Mouse (Mus musculus) small intestine, adult 2 months (tissue): ENCODE measurements around the gene Gpr18.

Experiments used
- CTCF ChIP-seq: fragments of 200-500 bp; IDR thresholded peaks from 2 replicates; pipeline ENCODE4 v1.5.1; 2012; ENCODE audit warnings: low read depth, mild to moderate bottlenecking, control low read depth, inconsistent platforms, low read length, moderate library complexity, mixed read lengths; ENCODE audit not compliant: insufficient replicate concordance, insufficient read length; ENCODE audit errors: extremely low read depth
- POLR2A ChIP-seq: fragments of 200-500 bp; IDR thresholded peaks from 2 replicates; pipeline ENCODE4 v1.6.1; 2012; ENCODE audit warnings: low read depth, mild to moderate bottlenecking, control low read depth, inconsistent platforms, low read length, moderate library complexity

DNA sequence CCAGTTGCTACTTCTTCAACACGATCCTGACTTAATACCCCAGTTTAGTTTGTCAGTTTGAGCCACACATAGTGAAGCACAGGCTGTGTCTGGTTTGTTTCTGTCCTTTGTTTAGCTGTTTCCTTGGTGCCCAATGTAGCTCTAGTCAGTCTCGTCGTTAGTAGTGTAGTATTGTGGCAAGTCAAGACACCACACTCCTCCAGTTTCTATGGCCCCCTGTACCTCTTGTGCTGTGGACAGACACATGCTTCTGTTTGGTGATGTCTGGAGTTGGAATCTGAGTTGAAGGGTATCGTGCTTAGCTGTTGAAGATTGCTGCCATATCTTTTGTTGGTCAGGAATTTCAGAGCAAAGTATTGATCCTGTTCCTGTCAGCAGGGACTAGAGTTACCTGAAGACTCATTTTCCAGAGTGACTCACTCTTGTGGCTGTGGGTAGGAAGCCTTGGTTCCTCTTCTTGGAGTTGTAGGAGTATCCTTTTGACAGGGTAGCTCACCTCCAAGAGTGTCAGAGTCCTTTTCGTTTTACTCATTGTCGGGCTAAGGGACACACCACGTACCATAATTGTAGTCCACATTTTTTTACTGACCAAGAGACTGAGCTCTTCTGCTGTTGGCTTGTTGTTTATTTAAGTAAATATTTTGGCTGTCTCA lies 15.3 kb upstream of the Gpr18 start:
- TF ChIP-seq CTCF: no peak
- TF ChIP-seq POLR2A: no peak
